Mouse (Mus musculus): Measurements from ENCODE around the gene Bmi1. TPM values are rescaled to one million over a fixed set of nuclear protein-coding genes. Genes with fewer than 3 reads are reported as not detected.

Bmi1 gene
- 25.9 and 28.3 TPM in 2 replicates for polyA plus RNA-seq (2016; fragmentation: Nextera tagmentation; extraction: Ambion mirVana)

- no peaks in the 10 kb centered on the region; the same call in 1 of the 2 replicates for H3K36me3 ChIP-seq (replicated peaks)
- DNase-seq (ENCODE audit: extremely low spot score, low spot score) = peak; percentile 72
- peak within 1 kb of the TSS; percentile 85 for H3K4me3 ChIP-seq
- H3K27me3 ChIP-seq (ENCODE audit: poor library complexity, severe bottlenecking) = peaks cover 69% of the 10 kb centered on the region
- peaks cover 63% of the 10 kb centered on the region for H3K4me1 ChIP-seq
- under 1% methylated on average over 70 of the region's 77 CpGs for WGBS
- H3K9me3 ChIP-seq = no peaks in the 10 kb centered on the region
- H3K27ac ChIP-seq = peak within 1 kb of the TSS; percentile 98
These were observed at the start of gene Bmi1 for GRCm38 (mm10) chr2:18676936-18677491. Gene Bmi1, plus strand, starts transcription at chr2:18677018.

GRCm38 (mm10) chr2:18630547-18630946 is 46.3 kb upstream of the Bmi1 start:
- no peak overlapping the region for H3K27ac ChIP-seq
- peaks cover 3% of the 10 kb centered on the region; the same call in 1 of the 2 replicates for H3K4me1 ChIP-seq
- no peak for DNase-seq (ENCODE audit: extremely low spot score, low spot score)
- no peak overlapping the region for H3K4me3 ChIP-seq
- H3K36me3 ChIP-seq (replicated peaks) = no peaks in the 10 kb centered on the region
- H3K27me3 ChIP-seq (ENCODE audit: poor library complexity, severe bottlenecking) = no peaks in the 10 kb centered on the region
- 84% methylated on average over 5 of the region's 5 CpGs for WGBS
- no peaks in the 10 kb centered on the region for H3K9me3 ChIP-seq

GRCm38 (mm10) chr2:18635052-18635451 is 41.8 kb upstream of the Bmi1 start:
- no peaks in the 10 kb centered on the region for H3K27me3 ChIP-seq (ENCODE audit: poor library complexity, severe bottlenecking)
- WGBS = 93% methylated on average over 8 of the region's 8 CpGs
- DNase-seq (ENCODE audit: extremely low spot score, low spot score) = no peak
- H3K36me3 ChIP-seq (replicated peaks) = no peaks in the 10 kb centered on the region
- H3K4me3 ChIP-seq = no peak overlapping the region
- no peak overlapping the region for H3K27ac ChIP-seq
- H3K9me3 ChIP-seq = peaks cover 2% of the 10 kb centered on the region; the same call in 1 of the 2 replicates
- no peaks in the 10 kb centered on the region for H3K4me1 ChIP-seq

GRCm38 (mm10) chr2:18648563-18648962 is 28.3 kb upstream of the Bmi1 start:
- H3K4me3 ChIP-seq = no peak overlapping the region
- H3K9me3 ChIP-seq = no peaks in the 10 kb centered on the region
- no peak overlapping the region for H3K27ac ChIP-seq
- no peaks in the 10 kb centered on the region for H3K4me1 ChIP-seq
- WGBS = 85% methylated on average over 4 of the region's 4 CpGs
- H3K36me3 ChIP-seq (replicated peaks) = no peaks in the 10 kb centered on the region
- H3K27me3 ChIP-seq (ENCODE audit: poor library complexity, severe bottlenecking) = 0 out of 2 replicates have a peak, but pooled peaks cover 4% of the 10 kb centered on the region
- DNase-seq (ENCODE audit: extremely low spot score, low spot score) = no peak

- H3K27ac ChIP-seq = no peak overlapping the region
- no peak for DNase-seq (ENCODE audit: extremely low spot score, low spot score)
- no peaks in the 10 kb centered on the region for H3K27me3 ChIP-seq (ENCODE audit: poor library complexity, severe bottlenecking)
- no peak overlapping the region for H3K4me3 ChIP-seq
- no peaks in the 10 kb centered on the region for H3K9me3 ChIP-seq
- H3K36me3 ChIP-seq (replicated peaks) = no peaks in the 10 kb centered on the region
- WGBS = 83% methylated on average over 5 of the region's 5 CpGs
- no peaks in the 10 kb centered on the region for H3K4me1 ChIP-seq
These were observed 22.0 kb upstream of the Bmi1 start for GRCm38 (mm10) chr2:18654821-18655220.

- WGBS = 94% methylated on average over 3 of the region's 3 CpGs
These were observed 12.8 kb upstream of the Bmi1 start for GRCm38 (mm10) chr2:18664003-18664402.

GRCm38 (mm10) chr2:18671041-18671440 is 5.8 kb upstream of the Bmi1 start:
- peaks cover 38% of the 10 kb centered on the region for H3K4me1 ChIP-seq
- H3K9me3 ChIP-seq = no peaks in the 10 kb centered on the region
- peaks cover 60% of the 10 kb centered on the region for H3K27me3 ChIP-seq (ENCODE audit: poor library complexity, severe bottlenecking)
- H3K27ac ChIP-seq = no peak overlapping the region
- H3K4me3 ChIP-seq = no peak overlapping the region; the same call in 1 of the 2 replicates
- 1% methylated on average over 6 of the region's 6 CpGs for WGBS
- DNase-seq (ENCODE audit: extremely low spot score, low spot score) = peak; percentile 37
- H3K36me3 ChIP-seq (replicated peaks) = no peaks in the 10 kb centered on the region

More at GRCm38 (mm10) chr2:18664003-18664402, 12.8 kb upstream of the Bmi1 start:
- no peaks in the 10 kb centered on the region for H3K9me3 ChIP-seq
- peaks cover 13% of the 10 kb centered on the region for H3K27me3 ChIP-seq (ENCODE audit: poor library complexity, severe bottlenecking)
- H3K4me1 ChIP-seq = no peaks in the 10 kb centered on the region
- H3K27ac ChIP-seq = no peak overlapping the region
- H3K36me3 ChIP-seq (replicated peaks) = no peaks in the 10 kb centered on the region
- no peak for DNase-seq (ENCODE audit: extremely low spot score, low spot score)
- no peak overlapping the region for H3K4me3 ChIP-seq

- Histone ChIP-seq H3K4me1 (peaks cover 40% of the 10 kb centered on the region), H3K36me3 (replicated peaks) (no peaks in the 10 kb centered on the region), H3K4me3 (peak within 1 kb of the TSS; percentile 79), H3K9me3 (no peaks in the 10 kb centered on the region), H3K27me3 (ENCODE audit: poor library complexity, severe bottlenecking) (peaks cover 60% of the 10 kb centered on the region), H3K27ac (peak within 1 kb of the TSS; percentile 99)
- DNase-seq (ENCODE audit: extremely low spot score, low spot score) = peak; percentile 92
- WGBS = under 1% methylated on average over 90 of the region's 91 CpGs
These were observed 4.6 kb upstream of the Bmi1 start, which contains the start of gene Commd3 for GRCm38 (mm10) chr2:18672133-18672765. Gene Commd3, plus strand, starts transcription at chr2:18672384.

GRCm38 (mm10) chr2:18672766-18673164 is 4.1 kb upstream of the Bmi1 start:
- Histone ChIP-seq H3K4me3 (peak overlapping the region; percentile 79), H3K27ac (peak overlapping the region; percentile 99), H3K9me3 (no peaks in the 10 kb centered on the region), H3K36me3 (replicated peaks) (no peaks in the 10 kb centered on the region), H3K4me1 (peaks cover 40% of the 10 kb centered on the region), H3K27me3 (ENCODE audit: poor library complexity, severe bottlenecking) (peaks cover 56% of the 10 kb centered on the region)
- WGBS = under 1% methylated on average over 11 of the region's 11 CpGs
- no peak for DNase-seq (ENCODE audit: extremely low spot score, low spot score)

- DNase-seq (ENCODE audit: extremely low spot score, low spot score) = no peak
- Histone ChIP-seq H3K4me1 (peaks cover 46% of the 10 kb centered on the region), H3K36me3 (replicated peaks) (no peaks in the 10 kb centered on the region), H3K4me3 (no peak overlapping the region; the same call in 1 of the 2 replicates), H3K27ac (no peak overlapping the region), H3K27me3 (ENCODE audit: poor library complexity, severe bottlenecking) (peaks cover 61% of the 10 kb centered on the region), H3K9me3 (no peaks in the 10 kb centered on the region)
- WGBS = 5% methylated on average over 4 of the region's 4 CpGs
These were observed 3.1 kb upstream of the Bmi1 start for GRCm38 (mm10) chr2:18673766-18674165.

- peaks cover 61% of the 10 kb centered on the region for H3K27me3 ChIP-seq (ENCODE audit: poor library complexity, severe bottlenecking)
- 7% methylated on average over 4 of the region's 4 CpGs for WGBS
- no peak overlapping the region for H3K27ac ChIP-seq
- DNase-seq (ENCODE audit: extremely low spot score, low spot score) = no peak
- H3K9me3 ChIP-seq = no peaks in the 10 kb centered on the region
- no peak overlapping the region for H3K4me3 ChIP-seq
- no peaks in the 10 kb centered on the region for H3K36me3 ChIP-seq (replicated peaks)
- H3K4me1 ChIP-seq = peaks cover 52% of the 10 kb centered on the region
These were observed 2.5 kb upstream of the Bmi1 start for GRCm38 (mm10) chr2:18674193-18674902.

- 4% methylated on average over 42 of the region's 42 CpGs for WGBS
- Histone ChIP-seq H3K36me3 (replicated peaks) (no peaks in the 10 kb centered on the region), H3K27me3 (ENCODE audit: poor library complexity, severe bottlenecking) (peaks cover 61% of the 10 kb centered on the region), H3K4me1 (peaks cover 66% of the 10 kb centered on the region), H3K4me3 (peak overlapping the region; percentile 85), H3K9me3 (no peaks in the 10 kb centered on the region), H3K27ac (peak overlapping the region; percentile 98)
- peak; percentile 55 for DNase-seq (ENCODE audit: extremely low spot score, low spot score)
These were observed 949 bp upstream of the Bmi1 start for GRCm38 (mm10) chr2:18675681-18676456.
